Mouse (Mus musculus) limb, embryonic 14.5 days (tissue): Measurements from ENCODE around the gene Repin1. TPM values are rescaled to one million over a fixed set of nuclear protein-coding genes. Genes with fewer than 3 reads are reported as not detected.
A peak's percentile ranks its signal among the peaks of the same experiment; 100 is the strongest.

Source experiments
- ATAC-seq: fragments of 200-750 bp; cut with Nextera tagmentation; 2 replicates; pipeline ENCODE4 v1.8.0; 2017; ENCODE audit warnings: low read depth, moderate number of reproducible peaks, moderate TSS enrichment; ENCODE audit not compliant: low FRiP score
- DNase-seq: peaks from one replicate; pipeline ENCODE4 v3.0.0-alpha.2; 2015; ENCODE audit warnings: low spot score
- H3K27ac ChIP-seq: fragments of 300-500 bp; sonication (generic); replicated peaks from 2 replicates; pipeline ENCODE4 v1.5.1; 2014; ENCODE audit warnings: low read depth, mild to moderate bottlenecking, low read length, moderate library complexity, mixed read lengths
- H3K27me3 ChIP-seq: fragments of 300-500 bp; sonication (generic); 2 replicates; pipeline ENCODE4 v1.6.1; 2014; ENCODE audit warnings: low read length, mixed read lengths; ENCODE audit not compliant: control insufficient read depth, insufficient read depth
- H3K36me3 ChIP-seq: fragments of 300-500 bp; sonication (generic); 2 replicates; pipeline ENCODE4 v1.6.1; 2014; ENCODE audit warnings: mild to moderate bottlenecking, low read length, moderate library complexity, mixed read lengths; ENCODE audit not compliant: control insufficient read depth, insufficient read depth
- H3K4me1 ChIP-seq: fragments of 300-500 bp; sonication (generic); 2 replicates; pipeline ENCODE4 v1.6.1; 2014; ENCODE audit warnings: antibody characterized with exemption, low read length, mixed read lengths; ENCODE audit not compliant: control insufficient read depth, insufficient read depth
- H3K4me2 ChIP-seq: fragments of 300-500 bp; sonication (generic); replicated peaks from 2 replicates; pipeline ENCODE4 v1.6.1; 2014; ENCODE audit warnings: low read depth, mild to moderate bottlenecking, low read length, moderate library complexity; ENCODE audit not compliant: severe bottlenecking
- H3K4me3 ChIP-seq: fragments of 300-500 bp; sonication (generic); replicated peaks from 2 replicates; pipeline ENCODE4 v1.5.1; 2014; ENCODE audit warnings: low read length
- H3K9ac ChIP-seq: fragments of 300-500 bp; sonication (generic); 2 replicates; pipeline ENCODE4 v1.6.1; 2014; ENCODE audit warnings: mild to moderate bottlenecking, low read depth, low read length, moderate library complexity; ENCODE audit not compliant: severe bottlenecking
- H3K9me3 ChIP-seq: fragments of 300-500 bp; sonication (generic); 2 replicates; pipeline ENCODE4 v1.6.1; 2016; ENCODE audit warnings: low read length; ENCODE audit not compliant: control insufficient read depth
- POLR2A ChIP-seq: fragments of 200-500 bp; IDR thresholded peaks from 2 replicates; pipeline ENCODE4 v1.8.0; 2012; ENCODE audit warnings: inconsistent platforms, mild to moderate bottlenecking, moderate library complexity, borderline replicate concordance; ENCODE audit not compliant: insufficient read depth, insufficient read length; ENCODE audit errors: extremely low read depth
- WGBS: fragments of 180-500 bp; shearing (Covaris S2); extraction: QIAGEN DNeasy Blood & Tissue Kit; methylation state at CpG from one replicate; pipeline ENCODE4 v1.1.7; 2014; 5-methylcytosine and 5-hydroxymethylcytosine counted together
- polyA plus RNA-seq, 2 experiments: library from polyadenylated mRNA; depleted of rRNA in 1 of 2; stranded (reverse) in 1 of 2; unstranded in 1 of 2; fragments of >200 nt; fragmentation: Nextera tagmentation in 1 of 2; extraction: Ambion mirVana in 1 of 2; gene quantifications; 2 replicates each; pipeline versions ENCODE4 v1.2.1 to v1.2.3; 2012 to 2014

The Repin1 gene
- polyA plus RNA-seq, 2 experiments, result 23.3 to 35.2 TPM

DNA sequence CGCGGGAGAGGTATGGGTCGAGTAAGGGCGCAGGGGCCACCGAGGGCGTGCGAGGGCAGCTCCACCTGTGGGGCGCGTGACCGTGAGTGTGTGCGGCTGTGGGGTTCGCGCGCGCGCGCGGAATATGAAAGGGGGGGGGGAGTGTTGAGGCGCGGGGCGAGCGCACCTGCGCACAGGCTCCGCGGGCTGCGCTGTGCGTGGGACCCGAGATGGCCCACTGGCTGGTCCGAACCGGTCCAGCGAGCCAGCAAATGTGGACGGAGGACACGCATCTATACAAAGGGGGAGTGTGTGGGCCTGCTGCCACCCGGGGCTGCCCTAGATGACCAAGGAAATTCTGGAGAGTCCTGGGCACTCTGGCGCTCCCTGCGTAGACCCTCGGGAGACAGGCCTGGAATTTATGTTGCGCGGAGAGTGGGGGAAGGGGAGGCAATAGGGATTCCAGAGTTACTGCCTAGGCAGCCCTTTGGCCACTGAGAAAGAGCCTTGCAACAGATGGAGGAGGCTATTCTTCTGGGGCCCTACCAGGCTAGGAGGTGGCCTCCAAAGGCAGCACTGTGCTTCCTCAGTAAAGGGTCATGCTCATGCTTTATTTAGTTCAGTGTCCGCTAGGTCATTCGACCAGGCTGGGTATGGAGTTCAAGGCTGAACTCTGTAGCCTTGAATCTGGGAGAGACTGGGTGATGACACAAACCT is 508 bp downstream of the Repin1 start:
- peak overlapping the region; percentile 82 for H3K27ac ChIP-seq
- WGBS, result 1% methylated on average over 23 of the region's 41 CpGs
- no peaks in the 10 kb centered on the region for H3K27me3 ChIP-seq
- H3K4me2 ChIP-seq, result peak overlapping the region; percentile 81
- DNase-seq (peak; percentile 26), ATAC-seq (peak; percentile 75)
- peak overlapping the region; percentile 92 for H3K9ac ChIP-seq
- peak overlapping the region; percentile 82 for H3K4me3 ChIP-seq
- TF ChIP-seq POLR2A, result no peak
- peaks cover 13% of the 10 kb centered on the region; the same call in 1 of the 2 replicates for H3K4me1 ChIP-seq
- peaks cover 25% of the 10 kb centered on the region for H3K9me3 ChIP-seq
- peaks cover 32% of the 10 kb centered on the region for H3K36me3 ChIP-seq

GRCm38 (mm10) chr6:48595278-48595677 is 1.6 kb downstream of the Repin1 start:
- H3K4me1 ChIP-seq, result peaks cover 13% of the 10 kb centered on the region; the same call in 1 of the 2 replicates
- peak overlapping the region; percentile 81; the same call in 1 of the 2 replicates for H3K4me2 ChIP-seq
- DNase-seq (no peak), ATAC-seq (no peak)
- no peaks in the 10 kb centered on the region for H3K27me3 ChIP-seq
- peak overlapping the region; percentile 92; the same call in 1 of the 2 replicates for H3K9ac ChIP-seq
- TF ChIP-seq POLR2A, result no peak
- H3K36me3 ChIP-seq, result peaks cover 43% of the 10 kb centered on the region
- 58% methylated on average over 1 of the region's 1 CpGs for WGBS
- H3K27ac ChIP-seq, result no peak overlapping the region
- H3K9me3 ChIP-seq, result peaks cover 25% of the 10 kb centered on the region
- H3K4me3 ChIP-seq, result peak overlapping the region; percentile 82; the same call in 1 of the 2 replicates

GRCm38 (mm10) chr6:48596545-48597232 is 3.0 kb downstream of the Repin1 start:
- no peak for DNase-seq
- peaks cover 25% of the 10 kb centered on the region for H3K9me3 ChIP-seq
- no peak overlapping the region for H3K9ac ChIP-seq
- no peak overlapping the region for H3K27ac ChIP-seq
- H3K36me3 ChIP-seq, result peaks cover 43% of the 10 kb centered on the region
- H3K27me3 ChIP-seq, result no peaks in the 10 kb centered on the region
- no peak for ATAC-seq
- no peak overlapping the region for H3K4me3 ChIP-seq
- peaks cover 13% of the 10 kb centered on the region; the same call in 1 of the 2 replicates for H3K4me1 ChIP-seq
- H3K4me2 ChIP-seq, result no peak overlapping the region
- no peak for TF ChIP-seq POLR2A
- 96% methylated on average over 44 of the region's 45 CpGs for WGBS

DNA sequence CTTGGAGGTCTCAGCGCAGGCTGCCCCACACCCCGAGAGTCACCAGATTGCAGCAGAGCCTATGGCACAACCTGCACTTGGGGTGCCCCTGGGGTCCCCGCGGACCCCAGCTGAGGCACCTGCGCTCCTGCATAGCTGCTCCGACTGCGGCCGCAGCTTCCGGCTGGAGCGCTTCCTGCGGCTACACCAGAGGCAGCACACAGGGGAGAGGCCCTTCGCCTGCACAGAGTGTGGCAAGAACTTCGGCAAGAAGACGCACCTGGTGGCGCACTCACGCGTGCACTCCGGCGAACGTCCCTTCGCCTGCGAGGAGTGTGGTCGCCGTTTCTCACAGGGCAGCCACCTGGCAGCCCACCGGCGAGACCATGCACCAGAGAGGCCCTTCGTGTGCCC is 3.5 kb downstream of the Repin1 start:
- peaks cover 25% of the 10 kb centered on the region for H3K9me3 ChIP-seq
- no peak overlapping the region for H3K9ac ChIP-seq
- H3K4me1 ChIP-seq, result peaks cover 13% of the 10 kb centered on the region; the same call in 1 of the 2 replicates
- H3K36me3 ChIP-seq, result peaks cover 43% of the 10 kb centered on the region
- no peaks in the 10 kb centered on the region for H3K27me3 ChIP-seq
- no peak overlapping the region for H3K4me2 ChIP-seq
- WGBS, result 95% methylated on average over 27 of the region's 27 CpGs
- H3K4me3 ChIP-seq, result no peak overlapping the region
- ATAC-seq (no peak), DNase-seq (no peak)
- H3K27ac ChIP-seq, result no peak overlapping the region
- no peak for TF ChIP-seq POLR2A

GRCm38 (mm10) chr6:48600594-48600993 is 6.9 kb downstream of the Repin1 start:
- no peak for TF ChIP-seq POLR2A
- H3K36me3 ChIP-seq, result peaks cover 43% of the 10 kb centered on the region
- no peak overlapping the region for H3K4me3 ChIP-seq
- H3K4me1 ChIP-seq, result 0 out of 2 replicates have a peak, but pooled peaks cover 7% of the 10 kb centered on the region
- no peak overlapping the region for H3K9ac ChIP-seq
- no peak overlapping the region for H3K4me2 ChIP-seq
- DNase-seq (no peak), ATAC-seq (no peak)
- whole genome bisulfite sequencing, result 90% methylated on average over 1 of the region's 1 CpGs
- no peaks in the 10 kb centered on the region for H3K27me3 ChIP-seq
- peaks cover 25% of the 10 kb centered on the region for H3K9me3 ChIP-seq
- H3K27ac ChIP-seq, result no peak overlapping the region
